Mouse (Mus musculus): ENCODE results near the gene Sntg2. TPM values are rescaled to one million over a fixed set of nuclear protein-coding genes. Genes with fewer than 3 reads are reported as not detected.

The Sntg2 gene
- polyA plus RNA-seq (2012; rRNA removed), result 6.8 and 7.9 TPM in 2 replicates

DNA sequence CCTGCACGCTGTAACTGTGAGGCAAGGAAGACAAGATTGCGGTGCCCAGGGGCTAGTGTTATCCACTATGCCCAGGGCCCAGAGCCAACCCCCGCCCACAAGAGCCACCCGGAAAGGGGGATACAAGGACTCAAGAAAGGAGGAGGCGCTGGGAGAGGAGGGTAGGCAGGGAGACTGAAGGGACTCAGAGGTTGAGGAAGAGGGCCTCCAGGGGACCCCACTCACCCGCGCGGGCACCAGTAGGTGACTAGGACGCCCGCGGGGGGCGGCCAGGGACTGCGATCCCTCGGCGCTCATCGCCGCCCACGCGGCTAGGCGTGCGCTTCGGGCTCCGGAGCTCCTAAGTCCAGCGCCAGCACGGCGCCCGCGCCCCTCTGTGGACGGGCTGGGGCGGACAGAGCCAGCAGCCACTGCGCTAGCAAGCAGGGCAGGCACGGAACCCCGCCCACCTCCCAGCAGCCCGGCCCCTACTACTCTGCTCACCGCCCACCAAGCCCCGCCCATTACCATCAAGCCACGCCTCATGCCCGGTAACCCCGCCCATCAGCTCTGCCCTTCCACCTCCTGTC is at the start of gene Sntg2:
TSS of gene Sntg2 (minus strand) at position 443 of the 569 bp plus-strand sequence.

DNA sequence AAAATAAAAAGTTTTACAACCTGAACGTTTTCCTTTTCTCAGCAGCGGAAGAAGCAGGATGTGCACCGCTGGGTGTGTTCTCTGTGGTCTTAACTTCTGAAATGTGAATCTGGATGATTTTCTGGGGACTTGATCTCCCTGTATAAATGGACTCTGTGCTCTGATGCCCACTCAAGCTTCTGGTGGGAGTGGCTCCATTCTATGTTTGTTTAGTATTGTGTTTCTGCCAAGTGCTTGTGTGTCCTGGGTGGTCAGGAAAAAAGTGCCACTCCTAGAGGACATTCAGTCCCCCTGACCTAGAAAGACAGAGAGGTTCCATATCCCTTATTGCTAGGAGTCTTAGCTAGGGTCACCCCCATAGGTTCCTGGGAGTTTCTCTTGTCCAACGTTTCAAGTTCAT is 240.7 kb downstream of the Sntg2 start, which contains the start of gene Tpo:
TSS of gene Tpo (minus strand) at position 101 of the 400 bp plus-strand sequence.

Other genes with a start within 250 kb of the Sntg2 start
- gene Tpo, start 240.8 kb downstream of the Sntg2 start, polyA plus RNA-seq (2012; rRNA removed), result 0.12 TPM in 1 of 2 replicates, not detected in the other
- gene Tmem18, start 211.1 kb upstream of the Sntg2 start, polyA plus RNA-seq (2012; rRNA removed), result 3.3 and 4.3 TPM in 2 replicates